Mouse (Mus musculus) liver, embryonic 14.5 days (tissue): Measurements from ENCODE around the gene Zdhhc13.

Experiments used
- CTCF ChIP-seq: IDR thresholded peaks from 2 replicates; pipeline ENCODE4 v1.5.1; 2016; ENCODE audit warnings: antibody characterized with exemption, low read depth, control low read depth
- EP300 ChIP-seq: IDR thresholded peaks from 2 replicates; pipeline ENCODE4 v1.6.1; 2016; ENCODE audit warnings: antibody characterized with exemption, low read depth

- TF ChIP-seq CTCF: no peak
- TF ChIP-seq EP300: no peak
Measured at GRCm38 (mm10) chr7:48762721-48763120, 26.1 kb upstream of the Zdhhc13 start.
